Comparison of ENCODE assay signal across 8 mouse cellular contexts in genomic region chr12:32910092-32910491, GRCm38 (mm10). TPM values are rescaled to one million over a fixed set of nuclear protein-coding genes. Genes with fewer than 3 reads are reported as not detected.
DNase-seq lines count a peak whose midpoint lies in the region; TF ChIP-seq lines count a peak whose summit lies in the region.

No protein-coding gene starts in this region.

- H3K4me1 ChIP-seq in megakaryocyte, embryonic 14.5 days, result peaks cover 17% of the 10 kb centered on the region

- intact Hi-C loops in gastrocnemius, adult 2 months (cut with DNase I), result loop anchor here (1.0 to 10.0 kb wide), 6 partner anchors 45 to 467 kb away; no protein-coding TSS in a partner anchor

- H3K27ac ChIP-seq in gastrocnemius, adult 2 months, result peak overlapping the region; percentile 63

- H3K4me3 ChIP-seq in gastrocnemius, adult 2 months, result peak overlapping the region; percentile 63
- H3K4me3 ChIP-seq in megakaryocyte, embryonic 14.5 days (replicated peaks), result peak overlapping the region; percentile 81

- peaks cover 34% of the 10 kb centered on the region for H3K27me3 ChIP-seq in megakaryocyte, embryonic 14.5 days (replicated peaks)

- DNase-seq in ovary, adult 18-20 months (ENCODE audit: low spot score), result peak; percentile 25
- no peak for DNase-seq in ovary, postnatal 36 days (ENCODE audit: low spot score)
- DNase-seq in cerebellum, adult 9-11 months, result peak; percentile 79
- peak; percentile 67 for DNase-seq in gastrocnemius, adult 2 months
- DNase-seq in induced T-regulatory cell, adult 2 months (ENCODE audit: low read depth), result peak; percentile 87
- DNase-seq in left cerebral cortex, adult 9 months (ENCODE audit: low spot score in 2 of 2), result peak; percentile 36 to 79
- peak; percentile 50 for DNase-seq in right cerebral cortex, postnatal 25 days

- peaks cover 5% of the 10 kb centered on the region for H3K9me3 ChIP-seq in megakaryocyte, embryonic 14.5 days

- no peaks in the 10 kb centered on the region for H3K36me3 ChIP-seq in megakaryocyte, embryonic 14.5 days (replicated peaks; ENCODE audit: low read length)

- peak; percentile 78 for TF ChIP-seq CTCF in gastrocnemius, adult 2 months (IDR thresholded peaks at IDR 0.05)

RNA-seq across cellular contexts. Expression of gene Sypl, which starts 43.6 kb away (rescaled TPM):
- 100 to 1,000 TPM; 174 to 187 TPM for total RNA-seq in gastrocnemius, adult 2 months (2021)
- polyA plus RNA-seq in megakaryocyte, embryonic 14.5 days (2012; ENCODE audit: insufficient read depth, low replicate concordance), result 5.0 and 7.1 TPM in 2 replicates
